Mouse (Mus musculus): ENCODE data around the gene Nppb. TPM values are rescaled to one million over a fixed set of nuclear protein-coding genes. Genes with fewer than 3 reads are reported as not detected.

Nppb gene
- 4.8 and 6.4 TPM in 2 replicates for polyA plus RNA-seq (2012; rRNA removed)

GRCm38 (mm10) chr4:147985205-147986132 is at the start of gene Nppb:
Gene Nppb (plus strand): TSS chr4:147985788.

GRCm38 (mm10) chr4:147936331-147936954 is 49.1 kb upstream of the Nppb start, which contains the start of gene Plod1:
Gene Plod1 (minus strand): TSS chr4:147936767.

GRCm38 (mm10) chr4:147940576-147941044 is 45.0 kb upstream of the Nppb start, which contains the start of gene 2510039O18Rik:
Gene 2510039O18Rik (plus strand): TSS chr4:147940895.

GRCm38 (mm10) chr4:148000202-148000772 is 14.7 kb downstream of the Nppb start, which contains the start of gene Nppa:
Gene Nppa (plus strand): TSS chr4:148000722.

Other genes starting within 250 kb of the Nppb start
- gene Zfp984, start 176.0 kb upstream of the Nppb start, polyA plus RNA-seq (2012; rRNA removed): 3.5 and 6.7 TPM in 2 replicates
- gene Zfp933, start 137.4 kb upstream of the Nppb start, polyA plus RNA-seq (2012; rRNA removed): 7.0 and 9.1 TPM in 2 replicates
- gene Miip, start 117.0 kb upstream of the Nppb start, polyA plus RNA-seq (2012; rRNA removed): 82.4 and 102 TPM in 2 replicates
- 13.5 and 17.3 TPM in 2 replicates for gene Fv1, start 116.8 kb upstream of the Nppb start, polyA plus RNA-seq (2012; rRNA removed)
- gene Mfn2, start 81.1 kb upstream of the Nppb start, polyA plus RNA-seq (2012; rRNA removed): 29.4 and 32.8 TPM in 2 replicates
- 17.5 and 26.6 TPM in 2 replicates for gene Plod1, start 49.0 kb upstream of the Nppb start, polyA plus RNA-seq (2012; rRNA removed)
- gene 2510039O18Rik, start 44.9 kb upstream of the Nppb start, polyA plus RNA-seq (2012; rRNA removed): 38.0 and 39.9 TPM in 2 replicates
- 85.8 and 91.4 TPM in 2 replicates for gene Nppa, start 14.9 kb downstream of the Nppb start, polyA plus RNA-seq (2012; rRNA removed)
- 35.8 and 36.3 TPM in 2 replicates for gene Clcn6, start 53.0 kb downstream of the Nppb start, polyA plus RNA-seq (2012; rRNA removed)
- 33.7 and 39.2 TPM in 2 replicates for gene Mthfr, start 53.3 kb downstream of the Nppb start, polyA plus RNA-seq (2012; rRNA removed)
- gene Agtrap, start 102.2 kb downstream of the Nppb start, polyA plus RNA-seq (2012; rRNA removed): 7.1 and 7.5 TPM in 2 replicates
- gene Mad2l2, start 144.6 kb downstream of the Nppb start, polyA plus RNA-seq (2012; rRNA removed): 50.8 and 72.6 TPM in 2 replicates
- 19.9 and 21.7 TPM in 2 replicates for gene Draxin, start 144.9 kb downstream of the Nppb start, polyA plus RNA-seq (2012; rRNA removed)
- gene Fbxo6, start 166.4 kb downstream of the Nppb start, polyA plus RNA-seq (2012; rRNA removed): 14.1 and 14.8 TPM in 2 replicates
- 57.4 and 59.1 TPM in 2 replicates for gene Fbxo44, start 174.7 kb downstream of the Nppb start, polyA plus RNA-seq (2012; rRNA removed)
- 1.5 and 2.7 TPM in 2 replicates for gene Fbxo2, start 174.8 kb downstream of the Nppb start, polyA plus RNA-seq (2012; rRNA removed)